Mouse (Mus musculus): Measurements from ENCODE around the gene Pgpep1l.

The Pgpep1l gene

DNA sequence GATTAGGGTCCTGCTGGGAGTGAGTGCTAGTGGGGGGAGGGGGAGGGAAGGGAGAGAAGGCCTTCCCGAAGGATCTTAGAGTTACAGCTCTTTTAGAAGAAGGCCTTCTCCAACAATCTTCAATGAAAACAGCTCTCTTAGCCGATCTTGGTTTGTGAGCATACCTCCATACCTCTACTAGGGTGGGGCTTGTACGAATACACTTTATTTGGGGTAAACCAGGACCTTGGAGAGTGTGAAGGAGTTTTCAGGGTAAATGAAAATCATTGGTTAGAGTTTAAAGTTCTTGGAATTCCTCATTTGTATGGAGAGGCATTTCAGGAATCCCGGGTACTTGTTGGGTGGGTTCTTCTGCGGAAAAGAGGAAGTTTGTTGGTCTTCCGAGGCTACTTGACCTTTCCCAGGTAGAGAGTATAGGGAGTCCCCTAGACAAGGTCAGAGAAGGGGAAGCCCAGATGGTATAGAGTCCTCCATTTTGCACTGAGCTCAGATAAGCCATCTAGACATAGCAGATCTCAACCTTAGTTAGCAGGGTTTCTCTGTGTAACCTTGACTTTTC lies 4.4 kb downstream of the Pgpep1l start:
- no peak for DNase-seq (ENCODE audit: low spot score in 2 of 2)

DNA sequence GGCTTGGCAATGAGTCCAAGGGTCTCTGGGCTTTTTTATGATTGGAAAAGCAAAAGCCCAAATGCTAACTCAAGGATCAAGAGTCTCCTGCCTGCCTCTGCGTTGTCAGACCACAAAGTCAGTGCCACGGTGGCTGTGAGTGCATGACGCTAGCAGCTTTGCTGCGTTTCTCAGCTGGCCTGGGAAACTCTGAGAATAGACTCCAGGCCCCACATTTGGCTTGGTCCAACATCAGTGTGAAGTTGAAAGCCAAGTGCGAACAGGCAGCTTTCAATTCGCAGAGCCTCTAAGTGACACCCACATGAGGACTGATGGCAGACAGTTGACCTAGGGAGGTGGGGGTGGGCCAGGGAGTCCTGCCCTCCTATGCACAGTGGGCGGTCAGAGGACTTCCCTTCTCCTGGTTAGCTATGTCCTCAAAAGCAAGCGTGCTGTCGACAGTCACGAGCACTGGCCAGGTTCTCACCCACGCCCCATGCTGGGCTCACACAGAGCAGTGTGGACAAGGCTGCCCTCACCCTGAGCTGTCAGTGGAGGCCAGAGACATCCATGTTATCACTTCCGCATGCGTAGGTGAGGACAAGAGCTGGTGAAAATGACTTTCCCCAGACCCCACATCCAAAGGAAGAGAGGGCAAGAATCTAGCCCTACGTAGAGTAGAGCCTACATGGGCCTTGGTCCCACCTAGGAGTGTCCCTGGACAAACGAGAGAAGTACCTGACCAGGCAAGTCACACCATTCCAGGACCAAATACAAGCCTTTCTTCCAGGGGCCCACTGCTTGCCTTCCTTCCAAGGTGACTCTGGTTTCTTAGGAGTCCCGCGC lies 5.5 kb downstream of the Pgpep1l start:
- DNase-seq (ENCODE audit: low spot score in 2 of 2): no peak

DNA sequence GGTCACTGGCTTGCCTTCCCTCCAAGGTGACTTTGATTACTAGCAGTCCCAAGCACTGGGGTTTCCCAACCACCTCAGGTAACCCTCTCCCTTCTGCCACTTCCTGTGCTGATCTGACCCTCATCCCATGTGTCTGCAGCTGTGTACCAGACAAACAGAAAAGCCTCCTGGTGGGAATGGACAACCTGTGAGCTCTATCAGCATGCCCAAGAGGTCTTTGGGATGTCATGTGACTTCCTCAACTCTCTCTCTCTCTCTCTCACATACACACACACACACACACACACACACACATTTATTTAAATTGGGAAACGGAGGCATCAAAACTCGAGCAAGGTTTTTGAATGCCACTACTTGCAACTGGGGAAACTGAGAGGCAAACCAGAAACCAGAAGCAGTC lies 6.3 kb downstream of the Pgpep1l start:
- DNase-seq (ENCODE audit: low spot score in 2 of 2): no peak

DNA sequence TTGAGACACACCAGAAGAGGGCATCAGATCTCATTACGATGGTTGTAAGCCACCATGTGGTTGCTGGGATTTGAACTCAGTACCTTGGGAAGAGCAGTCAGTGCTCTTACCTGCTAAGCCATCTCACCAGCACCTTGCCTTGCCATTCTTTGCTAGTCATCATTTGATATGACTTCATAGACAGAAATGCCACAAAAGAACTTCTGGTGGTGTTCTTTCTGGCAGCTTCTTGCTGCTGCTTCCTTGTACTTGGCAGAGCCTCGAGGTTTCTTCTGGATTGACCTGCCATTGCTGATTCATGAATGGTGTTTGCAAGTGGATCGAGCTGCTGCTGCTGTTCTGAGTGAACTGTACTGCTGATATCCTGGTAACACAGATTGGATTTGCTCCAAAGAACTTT lies 13.1 kb downstream of the Pgpep1l start:
- no peak for DNase-seq (ENCODE audit: low spot score in 2 of 2)

DNA sequence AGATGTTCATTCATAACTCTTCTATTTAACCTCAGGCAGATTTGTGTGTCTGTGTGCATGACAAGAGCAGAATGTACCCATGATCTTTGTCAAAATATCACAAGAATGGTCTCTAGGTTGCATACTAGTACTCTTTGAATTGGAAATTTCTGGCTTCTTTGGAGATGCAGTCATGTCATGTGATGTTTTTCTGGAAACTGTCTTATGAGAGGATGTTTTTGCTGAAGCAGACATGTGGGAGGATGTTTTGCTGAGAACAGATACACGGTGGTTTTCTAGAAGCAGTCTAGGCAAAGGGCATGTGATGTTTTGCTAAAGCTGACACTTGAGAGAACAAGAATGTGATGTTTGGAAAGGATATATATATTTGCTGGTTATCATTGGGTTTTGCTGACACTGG lies 13.6 kb downstream of the Pgpep1l start:
- DNase-seq (ENCODE audit: low spot score in 2 of 2): no peak

DNA sequence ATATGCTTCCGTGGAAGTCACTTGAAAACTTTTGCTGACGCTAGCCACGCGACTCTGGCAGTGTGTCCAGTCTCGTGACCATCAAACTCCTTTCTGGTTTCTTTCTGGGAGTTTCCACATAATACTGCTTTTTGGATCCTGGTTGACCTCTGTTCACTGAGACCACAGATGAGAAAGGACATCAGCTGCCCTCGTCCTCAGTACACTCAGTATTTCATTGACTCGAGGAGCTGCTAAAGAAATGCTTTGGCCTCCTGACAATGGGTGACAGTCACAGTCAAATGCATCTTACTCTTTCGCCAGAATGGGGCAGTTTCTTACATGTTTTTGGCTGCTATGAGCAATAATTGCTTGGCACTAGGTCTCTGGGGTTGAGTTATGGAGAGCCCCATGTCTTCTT lies 17.8 kb downstream of the Pgpep1l start:
- DNase-seq (ENCODE audit: low spot score in 2 of 2): no peak

DNA sequence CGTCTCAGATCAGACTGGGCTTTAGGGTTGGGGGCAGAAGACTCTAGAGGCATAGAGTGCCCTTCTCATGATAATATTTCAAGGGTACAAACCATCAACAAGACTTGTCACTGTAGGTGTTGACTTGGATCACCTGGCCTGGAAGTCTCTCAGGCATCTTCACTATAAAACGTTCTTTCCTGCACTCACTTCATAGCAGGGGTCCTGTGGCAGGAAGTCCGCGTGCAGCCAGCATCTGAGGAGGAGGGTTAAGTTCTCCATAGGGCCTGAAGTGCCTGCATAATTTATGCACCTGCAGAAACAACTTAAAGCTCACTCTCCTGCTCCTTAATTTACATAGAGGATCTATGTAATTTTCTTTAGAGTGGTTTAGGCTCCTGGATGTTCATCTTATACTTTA lies 18.4 kb downstream of the Pgpep1l start:
- DNase-seq (ENCODE audit: low spot score in 2 of 2): no peak

DNA sequence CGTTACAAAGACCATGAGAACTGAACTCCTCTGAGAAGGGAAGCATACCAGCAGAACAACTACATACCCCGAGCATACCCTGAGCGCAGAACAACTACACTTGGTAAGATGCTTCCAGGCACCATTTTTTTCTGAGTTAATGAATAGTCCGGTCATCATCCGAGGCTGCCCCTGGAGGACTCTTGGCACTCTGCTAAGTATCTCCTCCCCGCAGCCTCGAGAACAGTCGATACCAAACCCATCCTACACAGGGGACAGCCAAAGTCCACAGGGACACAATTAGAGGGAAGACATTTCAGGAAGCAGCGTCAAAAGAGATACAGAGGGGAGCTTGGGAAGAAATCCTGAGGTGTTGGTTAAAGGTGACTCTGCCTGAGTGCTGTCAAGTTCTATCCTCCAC lies 22.8 kb downstream of the Pgpep1l start:
- DNase-seq (ENCODE audit: low spot score in 2 of 2): no peak

DNA sequence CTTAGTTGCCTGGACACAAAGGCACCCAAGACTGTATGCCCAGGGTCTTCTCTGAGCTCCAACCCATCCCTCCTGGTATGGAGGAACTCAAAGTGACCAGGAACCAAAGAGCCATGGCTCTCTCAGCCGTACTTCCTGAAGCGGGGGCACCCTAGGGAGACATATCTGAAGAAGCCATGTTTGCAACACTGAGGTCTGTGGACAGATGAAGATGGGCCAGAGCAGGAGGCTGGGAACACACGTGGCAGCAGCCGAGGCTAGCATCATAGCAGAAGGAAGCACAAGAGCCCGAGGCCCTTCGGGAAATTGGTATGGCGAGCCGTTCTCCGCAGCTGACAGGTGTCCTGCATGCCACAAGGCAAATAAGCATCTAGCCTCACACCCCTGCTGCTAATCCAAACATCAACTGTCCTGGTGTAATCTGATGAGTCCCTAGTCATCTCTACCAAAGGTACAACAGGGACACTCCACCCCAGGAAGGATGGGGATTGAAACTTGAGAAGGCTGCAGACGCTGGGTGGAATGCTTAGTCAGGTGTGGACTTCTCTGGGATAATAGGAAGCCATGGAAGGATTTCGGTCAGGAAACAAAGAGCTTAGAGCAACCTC lies 24.7 kb downstream of the Pgpep1l start:
- DNase-seq (ENCODE audit: low spot score in 2 of 2): no peak

DNA sequence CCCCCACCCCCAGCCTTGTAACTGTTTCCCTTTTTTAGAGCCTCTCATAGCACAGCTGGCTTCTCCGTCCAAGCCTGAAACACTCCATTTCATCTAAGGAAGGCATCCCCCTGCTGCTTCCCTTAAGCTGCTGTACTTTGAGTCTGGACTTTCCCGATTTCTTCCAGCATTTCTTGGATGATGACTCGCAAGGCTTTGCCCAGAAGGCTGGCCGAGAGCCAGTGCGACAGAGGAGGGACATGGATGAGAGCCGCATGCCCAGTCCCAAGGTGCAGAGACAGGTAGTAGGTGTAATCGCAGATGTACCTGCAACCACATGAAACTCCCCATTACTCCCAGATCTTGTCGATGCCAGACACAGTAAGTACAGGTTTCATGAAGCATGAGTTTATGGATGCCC lies 27.2 kb downstream of the Pgpep1l start:
- no peak for DNase-seq (ENCODE audit: low spot score in 2 of 2)

DNA sequence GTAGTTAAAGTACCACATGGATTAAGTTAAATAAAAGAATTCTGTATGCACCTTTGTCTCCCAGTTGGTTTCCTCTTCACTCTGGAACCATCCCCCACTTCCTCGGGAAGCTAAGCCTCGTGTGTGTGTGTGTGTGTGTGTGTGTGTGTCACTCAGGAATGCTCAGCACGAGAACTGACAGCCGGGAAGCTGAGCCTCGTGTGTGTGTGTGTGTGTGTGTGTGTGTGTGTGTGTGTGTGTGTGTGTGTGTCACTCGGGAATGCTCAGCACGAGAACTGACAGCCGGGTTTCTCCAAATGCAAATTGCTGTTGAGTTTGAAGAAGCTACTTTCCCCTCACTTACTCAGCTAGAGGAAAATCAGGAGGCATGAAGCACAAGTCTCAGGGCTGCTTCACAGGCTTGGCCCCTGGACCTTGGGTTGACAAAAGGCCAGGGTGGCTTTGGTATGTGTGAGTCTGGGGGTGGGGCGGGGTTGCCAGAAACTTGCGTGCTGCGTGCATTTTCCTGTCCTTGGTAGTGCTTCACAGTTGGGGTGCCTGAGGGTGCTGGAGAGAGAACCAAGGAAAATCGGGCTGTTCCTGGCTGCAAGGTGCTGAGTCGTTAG lies 30.3 kb downstream of the Pgpep1l start:
- no peak for DNase-seq (ENCODE audit: low spot score in 2 of 2)

DNA sequence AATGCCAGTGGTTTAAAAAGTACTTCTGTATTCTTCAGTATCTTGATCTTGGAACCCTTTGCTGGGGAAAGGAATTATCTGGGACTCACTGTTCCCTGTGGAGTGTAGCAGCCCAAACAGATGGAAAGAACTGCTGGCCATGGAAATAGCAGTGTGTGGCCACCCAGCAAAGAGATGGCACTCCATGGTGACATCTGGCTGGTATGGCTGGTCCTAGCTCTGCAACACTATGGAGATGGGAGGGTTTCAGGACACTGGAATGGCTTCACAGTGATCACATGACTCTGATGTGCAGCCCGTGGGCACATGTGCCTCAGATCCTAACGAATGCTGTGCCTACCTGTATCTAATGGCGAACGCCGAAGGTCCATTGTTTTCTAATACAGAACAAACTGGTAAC lies 31.5 kb downstream of the Pgpep1l start:
- no peak for DNase-seq (ENCODE audit: low spot score in 2 of 2)

DNA sequence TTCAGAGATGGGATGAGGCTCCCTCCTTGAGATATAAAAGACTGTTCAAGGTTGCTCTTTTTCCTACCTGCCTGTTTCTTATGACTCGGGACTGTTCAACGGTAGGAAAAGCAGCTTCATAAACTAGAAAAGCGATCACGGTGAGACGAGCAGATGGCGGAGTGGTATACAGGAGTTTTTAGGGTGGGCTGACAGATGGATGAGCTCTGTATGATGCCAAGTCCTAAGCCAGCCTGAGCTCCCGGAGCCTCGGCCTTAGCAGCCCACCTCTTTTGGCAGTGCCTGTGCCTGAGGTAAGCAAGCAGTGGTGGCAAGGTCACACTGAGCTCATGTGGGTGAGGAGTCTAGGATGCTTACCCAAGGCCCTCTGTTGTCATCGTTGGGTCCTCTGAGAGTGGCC lies 33.2 kb downstream of the Pgpep1l start:
- no peak for DNase-seq (ENCODE audit: low spot score in 2 of 2)

DNA sequence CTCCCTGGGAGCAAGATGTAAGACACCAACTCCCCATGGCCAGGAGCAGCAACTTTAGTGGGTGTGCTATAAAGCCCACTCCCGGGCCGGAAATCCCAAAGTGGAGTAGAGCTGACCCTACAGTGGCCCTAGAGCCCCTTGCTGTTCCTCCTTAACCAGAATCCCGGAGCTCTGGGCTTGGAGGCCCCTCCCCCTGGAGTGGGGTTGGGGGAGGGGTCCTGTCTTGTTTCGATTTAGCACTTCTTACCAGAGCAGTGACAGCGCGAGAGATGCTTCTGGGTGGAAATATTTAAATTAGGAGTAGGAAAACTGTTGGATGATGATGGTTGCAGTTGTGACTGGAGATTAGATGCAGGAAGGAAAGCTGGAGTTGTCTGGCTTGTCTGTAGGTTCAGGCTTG lies 35.5 kb downstream of the Pgpep1l start:
- DNase-seq (ENCODE audit: low spot score in 2 of 2): no peak

DNA sequence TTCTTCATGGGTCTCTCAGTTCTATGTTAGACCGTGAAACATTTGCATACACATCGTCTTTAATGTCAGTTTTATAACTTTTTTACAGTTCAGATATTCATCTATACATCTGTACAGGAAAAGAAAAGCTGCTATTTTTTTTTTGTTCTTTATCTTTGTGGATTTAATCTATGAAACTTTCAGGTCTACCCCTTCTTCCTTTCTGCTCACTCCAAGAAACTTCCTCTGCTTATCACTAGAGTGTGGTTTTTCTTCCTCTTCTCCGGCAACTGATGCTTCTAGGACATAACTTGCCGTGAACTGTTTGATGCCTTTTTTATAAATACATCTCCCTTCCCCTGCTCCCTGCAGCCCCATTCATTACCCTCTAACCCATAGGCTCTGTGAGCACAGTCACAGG lies 36.4 kb downstream of the Pgpep1l start:
- DNase-seq (ENCODE audit: low spot score in 2 of 2): no peak

DNA sequence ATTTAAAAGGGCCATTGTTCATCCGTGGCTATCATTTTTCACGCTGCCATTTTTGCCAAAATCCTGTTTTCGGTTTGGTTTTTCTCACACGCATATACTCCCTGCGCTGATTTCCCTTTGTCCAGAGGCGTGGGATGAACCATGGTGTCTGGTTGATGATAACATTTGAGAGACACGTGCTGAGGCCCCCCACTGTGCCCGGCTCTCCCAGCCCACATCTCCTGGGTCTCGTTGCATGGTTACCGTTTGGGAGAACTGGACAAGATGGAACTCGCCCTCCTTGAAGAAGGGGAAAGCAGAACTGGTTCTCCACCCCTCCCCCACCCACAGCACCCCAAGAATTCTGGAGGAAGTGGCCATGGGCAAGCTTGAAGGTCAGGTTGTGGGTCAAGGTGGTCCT lies 37.0 kb downstream of the Pgpep1l start:
- no peak for DNase-seq (ENCODE audit: low spot score in 2 of 2)

DNA sequence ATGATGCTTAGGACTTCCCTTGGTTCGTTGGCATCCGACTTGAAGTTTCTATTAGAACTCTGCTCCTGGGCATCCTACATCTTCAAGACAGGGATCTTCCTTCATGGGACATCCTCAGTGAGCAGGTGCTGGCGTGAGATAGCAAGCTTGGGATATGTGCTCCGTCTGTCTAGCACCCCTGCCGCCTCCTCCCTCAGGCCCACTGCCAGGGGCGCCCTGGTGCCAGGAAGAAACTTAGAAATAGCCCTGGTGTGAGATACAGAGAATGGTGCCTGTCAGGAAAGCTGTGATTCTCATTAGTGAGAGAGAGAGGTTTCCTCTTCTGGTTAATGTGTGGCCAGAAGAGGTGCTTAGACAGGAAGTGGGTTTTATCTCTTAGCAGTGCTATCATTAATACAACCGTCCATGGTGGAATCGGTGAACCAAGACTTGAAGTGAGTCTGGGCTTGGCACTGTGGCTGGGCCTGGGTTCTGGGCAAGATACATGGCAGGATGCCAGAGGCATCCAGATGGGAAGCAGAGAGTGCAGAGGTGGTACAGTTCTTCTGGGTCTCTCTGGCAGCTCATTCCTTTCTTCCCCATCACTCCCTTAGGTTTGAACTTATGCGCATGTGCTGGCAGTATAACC lies 38.5 kb downstream of the Pgpep1l start:
- DNase-seq (ENCODE audit: low spot score in 2 of 2): peak in 1 of 2 experiments; percentile 10

DNA sequence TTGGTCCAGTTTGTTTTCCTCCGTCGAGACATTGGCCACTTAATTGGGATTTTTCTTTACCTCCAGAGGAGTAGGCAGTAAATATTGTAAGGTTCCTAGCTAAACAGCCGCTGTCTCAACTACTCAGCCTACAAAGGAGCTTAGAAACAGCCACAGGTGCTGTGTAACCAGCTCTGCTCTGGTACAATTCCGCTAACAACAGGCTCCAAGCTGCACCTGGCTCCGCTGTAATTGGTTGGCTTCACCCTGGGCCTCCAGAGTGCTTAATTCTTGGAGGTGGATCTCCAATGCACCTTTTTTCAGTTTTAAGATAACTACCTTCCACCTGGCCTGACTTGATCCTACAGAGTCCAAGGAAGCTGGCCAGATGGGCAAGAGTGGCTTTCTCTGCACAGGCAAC lies 40.0 kb downstream of the Pgpep1l start:
- no peak for DNase-seq (ENCODE audit: low spot score in 2 of 2)

DNA sequence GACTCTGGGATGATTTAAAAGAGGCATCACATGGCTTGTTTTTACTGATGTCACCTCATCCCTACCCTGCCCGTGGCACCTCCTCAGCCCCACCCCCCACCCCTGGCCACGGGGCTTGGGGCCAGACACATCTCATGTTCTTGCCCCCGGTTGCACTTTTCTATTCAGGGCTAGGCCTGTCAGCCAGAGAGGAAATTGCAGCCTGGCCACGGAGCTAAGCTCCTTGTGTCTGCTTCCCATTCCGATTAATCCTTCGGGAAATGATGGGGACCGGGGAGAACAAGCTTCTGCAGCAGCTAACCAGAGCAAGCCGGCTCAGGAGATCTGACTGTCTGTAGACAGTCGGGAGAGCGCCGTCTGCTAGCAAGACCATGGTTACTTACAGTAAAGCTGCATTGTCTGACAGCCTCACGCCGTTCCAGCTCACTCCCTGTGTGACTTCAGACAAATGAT lies 40.7 kb downstream of the Pgpep1l start:
- DNase-seq (ENCODE audit: low spot score in 2 of 2): no peak

DNA sequence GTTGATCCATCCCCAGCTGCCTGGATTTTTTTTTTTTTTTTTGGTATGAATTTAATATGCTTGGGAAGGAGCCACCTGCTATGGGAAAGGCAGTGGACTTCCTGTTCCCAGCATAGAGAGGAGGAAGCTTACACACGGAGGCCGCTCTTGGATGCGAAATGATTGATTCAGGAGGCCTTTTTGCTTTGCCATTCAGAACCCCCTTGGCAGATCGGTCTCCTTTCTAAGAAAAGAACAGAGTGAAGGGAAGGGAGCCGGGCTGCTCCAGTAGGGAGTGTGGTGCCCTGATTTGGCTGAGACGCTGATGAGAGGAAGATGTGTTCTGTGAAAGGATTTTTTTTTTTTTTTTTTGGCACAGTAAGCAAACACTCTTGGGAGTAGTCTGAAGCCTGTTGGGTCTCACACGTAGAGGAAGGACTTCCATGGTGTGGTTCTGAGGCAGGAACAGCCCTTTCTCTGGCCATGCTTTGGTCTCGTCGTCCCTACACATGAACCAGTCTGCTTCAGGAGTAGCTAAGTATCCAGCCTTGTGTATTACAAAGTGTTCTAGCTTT lies 42.3 kb downstream of the Pgpep1l start:
- no peak for DNase-seq (ENCODE audit: low spot score in 2 of 2)

DNA sequence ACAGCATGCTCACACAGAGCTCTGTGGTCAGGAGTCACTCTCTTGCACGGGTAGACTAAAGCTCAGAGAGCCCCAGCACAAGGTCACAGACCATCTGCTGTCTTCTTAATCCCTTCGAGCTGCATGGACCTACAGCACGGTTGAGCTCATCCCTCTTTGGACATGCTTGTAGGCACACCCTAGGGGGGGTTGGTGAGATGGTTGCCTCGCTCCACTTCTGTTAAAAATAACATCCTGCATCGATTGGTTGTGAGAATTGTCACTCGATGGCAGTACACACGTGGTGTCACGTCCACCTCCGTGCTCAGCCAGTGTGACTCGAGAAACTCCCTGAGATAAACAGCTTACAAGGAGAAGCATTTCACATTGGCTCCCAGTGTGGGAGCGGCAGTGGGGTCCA lies 45.2 kb downstream of the Pgpep1l start:
- DNase-seq (ENCODE audit: low spot score in 2 of 2): no peak

DNA sequence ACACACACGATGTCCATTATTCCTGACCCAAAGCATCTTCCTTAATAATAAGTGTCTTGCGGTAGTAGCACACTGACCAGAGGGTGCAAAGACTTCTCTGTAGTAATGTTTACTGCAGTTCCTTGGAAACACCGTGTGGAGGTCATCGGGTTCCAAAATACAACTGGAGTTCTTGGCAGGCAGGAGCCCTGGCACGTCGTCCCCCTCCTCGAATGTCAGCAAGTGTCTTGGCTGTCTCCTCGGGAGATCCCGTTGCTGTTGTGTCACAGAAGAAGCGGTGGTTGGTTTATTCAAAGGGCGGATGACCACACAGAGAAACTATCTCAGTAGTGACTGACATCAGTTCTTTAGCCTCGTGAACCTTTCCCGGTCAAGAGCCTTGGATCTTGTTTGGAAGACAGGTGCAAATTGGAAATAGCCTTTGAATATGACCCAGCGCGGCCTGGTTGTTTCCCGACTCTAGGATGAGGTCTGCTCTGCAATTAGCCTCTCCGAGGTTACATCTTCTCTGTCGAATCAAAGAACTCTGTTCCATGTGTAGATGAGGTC lies 48.4 kb downstream of the Pgpep1l start:
- no peak for DNase-seq (ENCODE audit: low spot score in 2 of 2)
